Mouse (Mus musculus) common myeloid progenitor, adult 5-6 weeks (primary cell): ENCODE data around the gene Vmn1r226. TPM values are rescaled to one million over a fixed set of nuclear protein-coding genes. Genes with fewer than 3 reads are reported as not detected.

ENCODE experiments used
- ATAC-seq: replicated peaks from 2 replicates; pipeline ENCODE4 v1.8.0; 2016; ENCODE audit warnings: low read depth, mild to moderate bottlenecking, moderate TSS enrichment, inconsistent platforms; ENCODE audit not compliant: poor library complexity, severe bottlenecking
- total RNA-seq: library from RNA; stranded (forward); fragments of 200-1000, 187-1606 nt; gene quantifications from 2 replicates; pipeline ENCODE4 v1.2.3, GENCODE M21; 2017

Gene Vmn1r226
- not detected in 2 replicates for total RNA-seq

DNA sequence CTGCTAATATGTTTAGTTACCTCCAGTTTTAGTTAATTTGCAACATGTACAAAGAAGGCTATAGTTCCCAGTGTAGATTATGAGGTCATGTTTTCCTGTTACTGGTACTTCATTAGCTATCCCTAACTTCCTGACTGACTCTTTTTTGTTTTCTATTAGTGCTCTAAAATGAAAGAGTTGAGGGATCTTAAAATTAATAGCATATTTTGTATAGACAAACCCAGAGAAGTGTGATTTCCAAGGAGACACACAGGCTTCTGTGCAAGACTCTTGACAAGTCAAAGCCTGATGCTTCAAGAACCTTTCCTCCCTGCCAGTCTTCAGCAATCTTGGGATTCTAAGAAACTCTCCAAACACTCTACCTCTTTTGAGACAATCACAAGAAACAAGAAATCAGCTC lies at the start of gene Vmn1r226:
TSS of gene Vmn1r226 (plus strand) at position 301 of the 400 bp plus-strand sequence.
- ATAC-seq: no peak

DNA sequence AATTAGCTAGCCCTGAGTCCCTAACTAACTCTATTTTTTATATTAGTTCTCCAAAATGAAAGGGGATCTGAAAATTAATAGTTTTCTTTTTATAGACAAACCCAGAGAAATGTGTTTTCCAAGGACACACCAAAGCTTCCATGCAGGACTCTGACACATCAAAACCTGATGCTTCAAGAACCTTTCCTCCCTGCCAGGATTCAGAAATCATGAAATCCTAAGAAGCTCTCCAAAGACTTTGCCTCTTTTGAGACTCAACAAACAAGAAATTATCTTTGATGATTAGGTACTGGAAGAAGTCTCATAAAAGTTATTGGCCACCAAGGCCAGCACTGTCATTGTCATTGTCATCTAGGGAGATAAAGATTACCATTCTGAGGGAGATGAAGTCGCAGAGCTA lies 46.9 kb downstream of the Vmn1r226 start, which contains the start of gene Vmn1r227:
TSS of gene Vmn1r227 (plus strand) at position 301 of the 400 bp plus-strand sequence.
- no peak for ATAC-seq

Other genes starting within 250 kb of the Vmn1r226 start
- not detected in 2 replicates for gene Vmn2r108, start 201.5 kb upstream of the Vmn1r226 start, total RNA-seq
- gene Vmn1r225, start 184.7 kb upstream of the Vmn1r226 start, total RNA-seq: not detected in 2 replicates
- not detected in 2 replicates for gene Vmn2r109, start 118.1 kb upstream of the Vmn1r226 start, total RNA-seq
- gene Vmn2r110, start 86.4 kb upstream of the Vmn1r226 start, total RNA-seq: 0.09 TPM in 1 of 2 replicates, not detected in the other
- gene Fpr-rs3, start 58.0 kb upstream of the Vmn1r226 start, total RNA-seq: not detected in 2 replicates
- not detected in 2 replicates for gene Vmn1r227, start 47.0 kb downstream of the Vmn1r226 start, total RNA-seq
- gene Vmn1r228, start 103.3 kb downstream of the Vmn1r226 start, total RNA-seq: not detected in 2 replicates
- not detected in 2 replicates for gene Vmn1r229, start 128.7 kb downstream of the Vmn1r226 start, total RNA-seq
- gene Vmn1r230, start 157.6 kb downstream of the Vmn1r226 start, total RNA-seq: not detected in 2 replicates
- gene Vmn1r231, start 222.2 kb downstream of the Vmn1r226 start, total RNA-seq: not detected in 2 replicates
- not detected in 2 replicates for gene Vmn1r232, start 236.9 kb downstream of the Vmn1r226 start, total RNA-seq